Mouse (Mus musculus) hindbrain, embryonic 10.5 days (tissue): ENCODE data around the gene Fbxo17. TPM values are rescaled to one million over a fixed set of nuclear protein-coding genes. Genes with fewer than 3 reads are reported as not detected.
"Not testable (repeated sequence)": the region's sequence is repeated elsewhere in the genome, so short reads cannot be mapped to it uniquely, and the experiment has no call there.

Source experiments
- DNase-seq: peaks from one replicate; pipeline ENCODE4 v3.0.0-alpha.2; 2017; ENCODE audit warnings: low spot score
- H3K27ac ChIP-seq: fragments of 300-500 bp; sonication (generic); 2 replicates; pipeline ENCODE4 v1.5.1; 2016; ENCODE audit warnings: mild to moderate bottlenecking, moderate library complexity
- H3K27me3 ChIP-seq: fragments of 300-500 bp; sonication (generic); 2 replicates; pipeline ENCODE4 v1.6.1; 2016; ENCODE audit warnings: mild to moderate bottlenecking; ENCODE audit not compliant: poor library complexity, insufficient read depth, severe bottlenecking
- H3K36me3 ChIP-seq: fragments of 300-500 bp; sonication (generic); 2 replicates; pipeline ENCODE4 v1.6.1; 2016; ENCODE audit warnings: mild to moderate bottlenecking, moderate library complexity
- H3K4me1 ChIP-seq: fragments of 300-500 bp; sonication (generic); replicated peaks from 2 replicates; pipeline ENCODE4 v1.6.1; 2016; ENCODE audit warnings: mild to moderate bottlenecking
- H3K4me3 ChIP-seq: fragments of 300-500 bp; sonication (generic); 2 replicates; pipeline ENCODE4 v1.5.1; 2016; ENCODE audit warnings: mild to moderate bottlenecking, moderate library complexity
- H3K9me3 ChIP-seq: fragments of 300-500 bp; sonication (generic); 2 replicates; pipeline ENCODE4 v1.6.1; 2016; ENCODE audit warnings: mild to moderate bottlenecking, moderate library complexity
- WGBS: fragments of 180-500 bp; shearing (Covaris S2); methylation state at CpG from one replicate; pipeline ENCODE4 v1.1.7; 2016; 5-methylcytosine and 5-hydroxymethylcytosine counted together
- polyA plus RNA-seq: library from polyadenylated mRNA; unstranded; fragments of >200 nt; fragmentation: Nextera tagmentation; extraction: Ambion mirVana; gene quantifications from 2 replicates; pipeline ENCODE4 v1.2.1, GENCODE M21; 2016

Fbxo17 gene
- 8.8 and 10.4 TPM in 2 replicates for polyA plus RNA-seq

GRCm38 (mm10) chr7:28716590-28717281, at the start of gene Fbxo17:
TSS of gene Fbxo17 (plus strand) at chr7:28716804.
- H3K27ac ChIP-seq, result peak within 1 kb of the TSS; percentile 79
- H3K36me3 ChIP-seq, result no peaks in the 10 kb centered on the region
- peaks cover 18% of the 10 kb centered on the region for H3K4me1 ChIP-seq
- peak within 1 kb of the TSS; percentile 55 for H3K4me3 ChIP-seq
- 0 out of 2 replicates have a peak, but pooled peaks cover 15% of the 10 kb centered on the region for H3K27me3 ChIP-seq
- 3% methylated on average over 36 of the region's 36 CpGs for WGBS
- DNase-seq, result peak; percentile 72
- H3K9me3 ChIP-seq, result no peaks in the 10 kb centered on the region

DNA sequence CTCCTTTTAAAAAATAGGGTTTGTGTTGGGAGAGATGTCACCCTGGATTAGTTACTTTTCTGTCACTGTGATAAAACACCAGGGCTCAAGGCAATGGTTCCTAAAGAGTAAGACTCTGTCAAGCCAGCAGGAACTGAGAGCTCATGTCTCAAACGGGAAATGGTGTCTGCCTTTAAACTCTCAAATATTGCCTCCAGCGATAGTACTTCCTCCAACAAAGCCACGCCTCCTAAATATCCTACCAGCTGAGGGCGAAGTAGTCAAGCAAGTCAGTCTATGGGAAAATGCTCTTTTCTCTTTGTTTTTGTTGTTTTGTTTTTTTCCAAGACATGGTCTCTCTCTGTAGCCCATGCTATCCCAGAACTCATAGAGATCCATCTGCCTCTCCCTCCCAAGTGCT, 45.4 kb upstream of the Fbxo17 start:
- Histone ChIP-seq H3K36me3 (no peaks in the 10 kb centered on the region), H3K27ac (no peak overlapping the region), H3K27me3 (no peaks in the 10 kb centered on the region), H3K4me1 (peaks cover 2% of the 10 kb centered on the region), H3K9me3 (no peaks in the 10 kb centered on the region), H3K4me3 (no peak overlapping the region)
- WGBS, result 75% methylated on average over 4 of the region's 4 CpGs
- DNase-seq, result no peak

GRCm38 (mm10) chr7:28672276-28672675, 44.3 kb upstream of the Fbxo17 start:
- no peaks in the 10 kb centered on the region for H3K27me3 ChIP-seq
- no peak overlapping the region for H3K4me3 ChIP-seq
- H3K27ac ChIP-seq, result no peak overlapping the region
- H3K36me3 ChIP-seq, result no peaks in the 10 kb centered on the region
- no peaks in the 10 kb centered on the region for H3K9me3 ChIP-seq
- no peaks in the 10 kb centered on the region for H3K4me1 ChIP-seq
- DNase-seq, result no peak
- 93% methylated on average over 5 of the region's 5 CpGs for WGBS

DNA sequence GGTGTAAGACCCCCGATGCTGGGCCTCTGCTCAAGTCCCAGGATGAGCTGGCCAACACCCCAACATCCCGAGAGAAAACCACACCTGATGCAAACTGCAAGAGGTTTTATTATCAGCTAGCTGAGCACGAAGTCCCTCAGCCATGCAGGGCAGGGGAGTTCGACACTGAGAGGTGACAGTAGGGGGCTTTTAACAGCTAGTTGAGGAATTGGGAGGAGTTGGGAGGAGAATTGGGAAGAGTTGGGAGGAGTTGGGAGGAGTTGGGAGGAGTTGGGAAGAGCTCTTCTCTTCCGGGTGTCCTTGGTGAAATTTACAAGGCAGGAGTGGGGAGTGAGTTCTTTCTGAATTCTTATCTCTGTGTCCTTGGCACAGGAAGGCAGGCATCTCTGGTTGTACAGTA, 43.8 kb upstream of the Fbxo17 start:
- WGBS, result 73% methylated on average over 5 of the region's 5 CpGs
- not testable (repeated sequence) for H3K27me3 ChIP-seq, DNase-seq, H3K36me3 ChIP-seq, H3K27ac ChIP-seq, H3K4me3 ChIP-seq, H3K9me3 ChIP-seq, H3K4me1 ChIP-seq

GRCm38 (mm10) chr7:28674994-28675393, 41.6 kb upstream of the Fbxo17 start:
- Histone ChIP-seq H3K27ac (no peak overlapping the region), H3K4me3 (no peak overlapping the region), H3K27me3 (no peaks in the 10 kb centered on the region), H3K36me3 (no peaks in the 10 kb centered on the region), H3K4me1 (no peaks in the 10 kb centered on the region), H3K9me3 (no peaks in the 10 kb centered on the region)
- 80% methylated on average over 9 of the region's 9 CpGs for WGBS
- DNase-seq, result no peak

- Histone ChIP-seq H3K27me3 (no peaks in the 10 kb centered on the region), H3K27ac (no peak overlapping the region), H3K4me1 (no peaks in the 10 kb centered on the region), H3K36me3 (no peaks in the 10 kb centered on the region), H3K4me3 (no peak overlapping the region), H3K9me3 (no peaks in the 10 kb centered on the region)
- 44% methylated on average over 11 of the region's 11 CpGs for WGBS
- DNase-seq, result no peak
Observed at GRCm38 (mm10) chr7:28675746-28676145, 40.9 kb upstream of the Fbxo17 start.

- Histone ChIP-seq H3K4me1 (no peaks in the 10 kb centered on the region), H3K4me3 (no peak overlapping the region), H3K9me3 (no peaks in the 10 kb centered on the region), H3K27ac (no peak overlapping the region), H3K36me3 (no peaks in the 10 kb centered on the region), H3K27me3 (no peaks in the 10 kb centered on the region)
- 86% methylated on average over 13 of the region's 13 CpGs for whole genome bisulfite sequencing
- DNase-seq, result no peak
Observed at GRCm38 (mm10) chr7:28676811-28677541, 39.6 kb upstream of the Fbxo17 start.

- Histone ChIP-seq H3K27ac (no peak overlapping the region), H3K27me3 (no peaks in the 10 kb centered on the region), H3K36me3 (no peaks in the 10 kb centered on the region), H3K9me3 (no peaks in the 10 kb centered on the region), H3K4me3 (no peak overlapping the region), H3K4me1 (no peaks in the 10 kb centered on the region)
- 88% methylated on average over 8 of the region's 8 CpGs for WGBS
- no peak for DNase-seq
Observed at GRCm38 (mm10) chr7:28677624-28678023, 39.0 kb upstream of the Fbxo17 start.

GRCm38 (mm10) chr7:28691075-28691474, 25.5 kb upstream of the Fbxo17 start:
- no peaks in the 10 kb centered on the region for H3K36me3 ChIP-seq
- H3K4me1 ChIP-seq, result peaks cover 25% of the 10 kb centered on the region
- H3K27ac ChIP-seq, result no peak overlapping the region
- WGBS, result 75% methylated on average over 7 of the region's 7 CpGs
- DNase-seq, result no peak
- H3K27me3 ChIP-seq, result peaks cover 35% of the 10 kb centered on the region
- H3K4me3 ChIP-seq, result no peak overlapping the region
- 0 out of 2 replicates have a peak, but pooled peaks cover 3% of the 10 kb centered on the region for H3K9me3 ChIP-seq

- Histone ChIP-seq H3K9me3 (0 out of 2 replicates have a peak, but pooled peaks cover 3% of the 10 kb centered on the region), H3K4me3 (peak within 1 kb of the TSS; percentile 63), H3K4me1 (peaks cover 25% of the 10 kb centered on the region), H3K27ac (peak within 1 kb of the TSS; percentile 45), H3K27me3 (peaks cover 35% of the 10 kb centered on the region), H3K36me3 (no peaks in the 10 kb centered on the region)
- 28% methylated on average over 30 of the region's 30 CpGs for WGBS
- peak; percentile 39 for DNase-seq
Observed at GRCm38 (mm10) chr7:28692545-28693320, 23.9 kb upstream of the Fbxo17 start, which contains the start of gene Fbxo27. TSS of gene Fbxo27 (plus strand) at chr7:28692849.

DNA sequence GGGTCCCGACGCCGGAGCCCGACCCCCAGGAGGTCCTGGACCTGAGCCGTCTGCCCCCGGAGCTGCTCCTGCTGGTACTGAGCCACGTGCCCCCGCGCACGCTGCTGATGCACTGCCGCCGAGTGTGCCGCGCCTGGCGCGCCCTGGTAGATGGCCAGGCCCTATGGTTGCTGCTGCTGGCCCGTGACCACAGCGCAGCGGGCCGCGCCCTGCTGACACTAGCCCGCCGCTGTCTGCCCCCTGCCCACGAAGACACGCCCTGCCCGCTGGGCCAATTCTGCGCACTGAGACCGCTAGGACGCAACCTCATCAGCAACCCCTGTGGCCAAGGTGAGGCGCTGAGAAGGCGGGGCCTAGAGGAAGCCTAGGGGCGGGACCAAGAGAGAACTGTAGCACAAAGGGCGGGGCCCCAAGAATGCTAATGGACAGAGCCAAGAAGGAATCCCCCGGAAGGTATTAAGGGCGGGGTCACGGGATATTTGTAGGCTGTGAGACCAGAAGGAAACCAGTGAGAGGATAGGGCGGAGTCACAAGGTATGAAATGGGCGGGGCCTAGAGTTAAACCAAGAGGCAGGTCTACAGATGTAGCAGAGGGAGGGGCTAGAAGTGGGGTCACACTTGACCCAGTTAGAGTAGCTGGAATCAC, 23.2 kb upstream of the Fbxo17 start:
- Histone ChIP-seq H3K4me3 (peak overlapping the region; percentile 63), H3K4me1 (peaks cover 25% of the 10 kb centered on the region), H3K36me3 (no peaks in the 10 kb centered on the region), H3K27ac (peak overlapping the region; percentile 45), H3K9me3 (0 out of 2 replicates have a peak, but pooled peaks cover 3% of the 10 kb centered on the region), H3K27me3 (peaks cover 35% of the 10 kb centered on the region)
- under 1% methylated on average over 38 of the region's 38 CpGs for WGBS
- DNase-seq, result peak; percentile 82

- H3K27me3 ChIP-seq, result peaks cover 35% of the 10 kb centered on the region
- H3K27ac ChIP-seq, result no peak overlapping the region
- H3K9me3 ChIP-seq, result 0 out of 2 replicates have a peak, but pooled peaks cover 3% of the 10 kb centered on the region
- 7% methylated on average over 14 of the region's 14 CpGs for WGBS
- peak overlapping the region; percentile 32; the same call in 1 of the 2 replicates for H3K4me3 ChIP-seq
- DNase-seq, result peak; percentile 35
- H3K36me3 ChIP-seq, result no peaks in the 10 kb centered on the region
- peaks cover 25% of the 10 kb centered on the region for H3K4me1 ChIP-seq
Observed at GRCm38 (mm10) chr7:28694423-28694822, 22.2 kb upstream of the Fbxo17 start.
